Mouse (Mus musculus) cortical plate, adult 2 months (tissue): ENCODE results near the gene Specc1. TPM values are rescaled to one million over a fixed set of nuclear protein-coding genes. Genes with fewer than 3 reads are reported as not detected.

Source experiments
- H3K27ac ChIP-seq: fragments of 200-500 bp; 2 replicates; pipeline ENCODE4 v1.5.1; 2012; ENCODE audit warnings: low read length, control low read depth, inconsistent platforms; ENCODE audit not compliant: insufficient read depth
- H3K4me1 ChIP-seq: fragments of 200-500 bp; 2 replicates; pipeline ENCODE4 v1.6.1; 2011; ENCODE audit warnings: low read length; ENCODE audit not compliant: control insufficient read depth, insufficient read depth
- H3K4me3 ChIP-seq: fragments of 200-500 bp; 2 replicates; pipeline ENCODE4 v1.5.1; 2011; ENCODE audit warnings: mild to moderate bottlenecking, low read length, control low read depth; ENCODE audit not compliant: insufficient read depth
- CTCF ChIP-seq: fragments of 200-500 bp; IDR thresholded peaks from 2 replicates; pipeline ENCODE4 v1.5.1; 2011; ENCODE audit warnings: mild to moderate bottlenecking, control low read depth, low read length; ENCODE audit not compliant: insufficient read depth; ENCODE audit errors: extremely low read depth
- POLR2A ChIP-seq: fragments of 200-500 bp; IDR thresholded peaks from 2 replicates; pipeline ENCODE4 v1.6.1; 2011; ENCODE audit warnings: mild to moderate bottlenecking, low read length, control low read depth; ENCODE audit not compliant: insufficient read depth; ENCODE audit errors: extremely low read depth
- polyA plus RNA-seq: library from polyadenylated mRNA; depleted of rRNA; stranded (reverse); fragments of >200 nt; gene quantifications from 2 replicates; pipeline ENCODE4 v1.2.3, GENCODE M21; 2012

Gene Specc1
- polyA plus RNA-seq, 1 experiment, result 43.2 TPM

DNA sequence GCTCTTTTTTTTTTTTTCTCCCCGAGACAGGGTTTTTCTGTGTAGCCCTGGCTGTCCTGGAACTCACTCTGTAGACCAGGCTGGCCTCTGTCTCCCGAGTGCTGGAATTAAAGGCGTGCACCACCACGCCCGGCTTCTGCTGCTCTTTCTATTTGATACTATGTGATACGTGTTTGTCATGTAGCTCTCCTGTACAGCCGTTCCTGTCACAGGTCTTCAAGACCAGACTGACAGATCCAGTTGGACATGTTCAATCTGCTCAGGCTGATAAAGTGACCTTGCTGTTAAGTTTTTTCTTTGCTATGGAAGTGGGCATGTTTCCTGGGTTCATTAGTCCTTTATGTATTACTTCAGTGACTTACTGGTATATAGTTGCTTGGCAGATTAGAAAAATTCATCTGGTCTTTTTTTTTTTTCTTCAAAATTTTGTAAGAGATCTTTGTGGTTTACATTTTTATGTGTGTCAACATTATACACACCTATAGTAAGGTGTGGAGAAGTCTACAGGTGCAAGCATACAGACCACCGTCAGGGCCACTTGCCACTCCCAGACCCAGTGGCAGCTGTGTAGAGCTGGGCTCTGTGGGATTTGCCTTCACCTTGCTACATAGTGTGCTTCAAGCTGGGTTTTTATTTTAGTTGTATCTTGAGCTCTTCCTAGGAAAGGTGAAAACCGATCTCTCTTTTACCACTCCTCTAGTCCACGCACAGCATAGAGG lies 221.0 kb downstream of the Specc1 start:
- Histone ChIP-seq H3K4me3 (no peak overlapping the region), H3K27ac (no peak overlapping the region), H3K4me1 (no peaks in the 10 kb centered on the region)
- TF ChIP-seq CTCF (no peak), POLR2A (no peak)

DNA sequence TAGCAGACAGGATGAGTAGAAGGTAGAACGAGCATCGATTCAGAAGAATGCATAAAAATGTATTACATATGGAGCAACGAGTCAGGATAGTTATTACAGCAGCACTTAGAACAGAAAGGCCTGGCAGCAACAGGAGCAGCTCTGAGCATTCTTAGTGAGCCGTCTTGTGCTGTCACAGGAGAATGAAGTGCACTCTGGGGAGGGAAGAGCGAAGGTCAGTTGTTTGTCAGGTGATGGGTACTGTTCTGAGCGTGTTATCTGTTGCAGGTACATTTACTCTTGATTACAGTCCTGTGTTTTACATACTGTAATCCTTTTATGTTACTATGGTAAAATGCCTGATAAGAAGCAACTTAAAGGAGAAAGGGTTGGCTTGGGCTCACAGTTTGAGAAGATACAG lies 224.2 kb downstream of the Specc1 start:
- H3K4me3 ChIP-seq, result no peak overlapping the region
- no peak overlapping the region for H3K27ac ChIP-seq
- TF ChIP-seq CTCF (no peak), POLR2A (no peak)
- no peaks in the 10 kb centered on the region for H3K4me1 ChIP-seq

DNA sequence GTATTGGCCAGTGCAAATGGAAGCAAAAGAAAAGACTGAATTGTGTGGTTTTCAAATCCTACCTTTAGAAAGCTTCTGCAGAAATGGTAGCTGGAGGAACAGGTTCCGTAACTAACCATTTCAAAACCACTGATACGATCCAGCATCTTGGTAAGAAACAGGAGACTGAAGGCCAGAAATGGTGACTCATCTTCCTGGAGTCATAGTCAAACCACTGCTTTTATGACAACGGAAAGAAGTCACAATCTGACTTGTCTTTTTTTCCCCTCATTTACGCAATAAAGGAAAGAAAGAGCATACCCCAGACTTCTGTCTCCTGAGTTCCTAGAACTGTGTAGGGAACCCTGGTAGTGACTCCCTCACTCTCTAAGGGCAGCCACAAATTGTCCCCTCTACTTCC lies 228.3 kb downstream of the Specc1 start:
- no peak overlapping the region for H3K4me3 ChIP-seq
- H3K4me1 ChIP-seq, result no peaks in the 10 kb centered on the region
- TF ChIP-seq CTCF, result no peak
- TF ChIP-seq POLR2A, result no peak
- H3K27ac ChIP-seq, result no peak overlapping the region

DNA sequence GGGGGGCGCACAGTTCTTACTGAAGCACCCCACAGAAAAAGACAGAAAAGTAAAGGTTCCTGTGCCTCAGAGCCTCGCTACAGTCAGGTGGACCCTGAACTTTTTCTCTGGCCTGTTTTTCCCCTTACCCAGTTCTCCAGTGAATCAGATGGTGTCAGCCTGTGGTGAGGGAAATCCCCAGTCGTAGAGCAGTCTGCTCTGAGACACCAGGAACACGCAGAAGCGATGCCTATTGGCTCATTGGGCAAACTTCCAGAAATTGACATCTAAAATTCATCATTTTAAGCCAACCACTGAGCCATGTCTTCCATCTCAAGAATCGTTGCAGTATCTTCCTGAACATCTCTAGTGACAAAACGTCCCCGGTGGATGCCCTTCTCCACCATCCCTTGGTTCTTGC lies 230.5 kb downstream of the Specc1 start:
- Histone ChIP-seq H3K27ac (no peak overlapping the region), H3K4me3 (no peak overlapping the region), H3K4me1 (no peaks in the 10 kb centered on the region)
- TF ChIP-seq CTCF, result no peak
- no peak for TF ChIP-seq POLR2A

DNA sequence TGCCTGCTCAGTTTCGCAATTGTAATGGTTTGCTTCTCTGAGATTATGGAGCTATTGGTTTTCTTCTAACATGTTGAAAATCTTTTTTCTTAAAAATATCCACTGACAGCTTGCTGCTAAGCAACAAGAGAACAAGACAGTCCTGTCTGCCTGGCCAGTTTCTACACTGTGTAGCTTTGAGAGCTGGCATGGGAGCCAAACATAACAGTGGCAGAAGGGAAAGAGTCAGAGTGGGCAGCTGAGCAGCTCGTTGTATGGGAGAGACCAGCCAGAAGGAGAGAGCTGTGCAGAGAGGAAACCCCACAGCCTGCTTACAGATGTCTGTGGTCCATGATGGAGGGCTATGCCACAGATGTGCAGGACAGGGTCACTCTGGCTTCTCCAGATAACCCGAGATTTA lies 235.5 kb downstream of the Specc1 start:
- TF ChIP-seq POLR2A (no peak), CTCF (no peak)
- Histone ChIP-seq H3K4me1 (no peaks in the 10 kb centered on the region), H3K27ac (no peak overlapping the region), H3K4me3 (no peak overlapping the region)

DNA sequence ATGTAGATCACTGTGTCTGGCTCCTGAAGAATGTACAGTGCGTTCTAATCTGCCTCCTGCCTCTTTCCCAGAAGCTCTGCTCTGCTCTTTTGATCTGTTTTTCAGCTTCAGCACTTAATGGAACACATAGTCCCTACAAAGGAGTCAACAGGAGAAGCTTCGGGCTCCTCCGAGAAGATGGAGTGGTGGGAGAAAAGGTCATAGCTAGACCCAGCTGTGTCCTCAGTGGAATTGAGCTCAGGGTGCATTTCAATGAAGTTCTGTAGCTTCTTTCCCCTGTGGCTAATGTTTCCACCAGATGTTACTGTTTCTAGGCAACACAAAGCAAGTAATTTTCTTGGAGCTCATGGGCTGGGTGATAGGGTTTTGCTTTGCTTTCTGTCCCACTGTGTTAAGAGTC lies 236.6 kb downstream of the Specc1 start:
- no peak for TF ChIP-seq CTCF
- TF ChIP-seq POLR2A, result no peak
- no peaks in the 10 kb centered on the region for H3K4me1 ChIP-seq

DNA sequence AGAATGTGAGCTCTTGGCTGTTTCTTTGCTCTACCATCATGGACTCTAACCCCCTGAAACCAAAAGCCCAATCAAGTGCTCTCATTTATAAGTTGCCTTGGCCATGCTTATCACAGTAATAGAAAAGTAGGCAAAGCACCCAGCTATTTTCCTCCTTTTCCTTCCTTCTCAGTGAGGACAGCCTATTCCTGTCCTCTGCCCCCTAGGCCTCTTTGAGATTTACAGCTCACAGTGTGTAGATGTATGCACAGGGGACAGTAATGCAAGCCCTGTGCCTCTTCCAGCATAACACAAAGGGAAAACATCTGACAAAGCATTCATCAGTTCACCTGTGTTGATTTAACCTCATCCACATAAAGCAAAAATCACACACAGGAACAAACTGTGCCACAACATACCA lies 237.7 kb downstream of the Specc1 start:
- Histone ChIP-seq H3K27ac (no peak overlapping the region), H3K4me1 (no peaks in the 10 kb centered on the region), H3K4me3 (no peak overlapping the region)
- no peak for TF ChIP-seq CTCF
- TF ChIP-seq POLR2A, result no peak

More for the DNA sequence above, 236.6 kb downstream of the Specc1 start:
- no peak overlapping the region for H3K27ac ChIP-seq
- no peak overlapping the region for H3K4me3 ChIP-seq

DNA sequence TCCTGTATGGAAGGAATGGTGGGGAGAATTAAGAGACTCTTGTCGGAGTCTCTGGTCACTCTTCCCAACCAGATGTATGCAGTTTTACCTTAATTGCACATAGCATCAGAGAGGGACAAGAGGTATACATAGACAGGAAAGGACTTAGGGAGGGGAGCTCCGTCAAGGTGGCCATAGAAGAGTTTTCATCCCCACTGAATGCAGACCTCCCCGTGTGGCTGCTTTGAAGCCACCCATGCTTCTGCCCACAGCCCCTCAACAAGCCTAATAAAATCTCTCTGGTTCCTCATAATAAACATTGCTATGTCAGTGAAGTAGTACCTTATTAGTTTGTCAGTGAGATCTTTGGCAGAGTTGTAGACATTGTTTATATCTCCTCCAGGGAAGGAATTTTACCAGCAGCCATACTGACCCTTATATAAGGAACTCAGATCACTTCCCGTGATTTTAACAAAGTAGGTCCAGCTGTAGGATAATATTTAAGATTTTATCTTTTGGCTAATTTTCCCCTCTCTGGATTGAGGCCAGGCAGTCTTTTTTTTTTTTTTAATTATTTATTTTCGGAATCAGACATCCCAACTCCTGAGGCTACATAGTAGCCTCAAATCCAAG lies 244.4 kb downstream of the Specc1 start:
- Histone ChIP-seq H3K27ac (no peak overlapping the region), H3K4me3 (no peak overlapping the region), H3K4me1 (no peaks in the 10 kb centered on the region)
- TF ChIP-seq POLR2A (no peak), CTCF (no peak)

DNA sequence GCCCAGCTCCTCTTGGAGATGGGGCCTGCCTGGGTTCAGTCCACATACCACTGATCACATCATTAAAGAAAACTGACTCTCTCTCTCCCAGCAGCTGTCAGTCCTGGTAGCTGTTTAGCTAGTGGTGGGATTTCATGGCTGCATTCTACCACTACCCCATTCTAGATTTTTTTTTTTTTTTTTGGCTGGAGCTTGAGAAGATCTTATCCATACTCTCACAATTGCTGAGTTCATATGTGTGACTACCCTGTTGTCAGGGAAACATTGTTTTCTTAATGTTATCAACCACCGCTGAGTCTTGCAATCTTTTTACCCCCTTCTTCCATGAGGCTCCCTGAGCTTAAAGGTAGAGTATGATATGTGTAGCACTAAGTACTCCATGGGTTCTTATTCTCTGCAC lies 246.1 kb downstream of the Specc1 start:
- Histone ChIP-seq H3K4me3 (no peak overlapping the region), H3K4me1 (no peaks in the 10 kb centered on the region), H3K27ac (no peak overlapping the region)
- no peak for TF ChIP-seq CTCF

DNA sequence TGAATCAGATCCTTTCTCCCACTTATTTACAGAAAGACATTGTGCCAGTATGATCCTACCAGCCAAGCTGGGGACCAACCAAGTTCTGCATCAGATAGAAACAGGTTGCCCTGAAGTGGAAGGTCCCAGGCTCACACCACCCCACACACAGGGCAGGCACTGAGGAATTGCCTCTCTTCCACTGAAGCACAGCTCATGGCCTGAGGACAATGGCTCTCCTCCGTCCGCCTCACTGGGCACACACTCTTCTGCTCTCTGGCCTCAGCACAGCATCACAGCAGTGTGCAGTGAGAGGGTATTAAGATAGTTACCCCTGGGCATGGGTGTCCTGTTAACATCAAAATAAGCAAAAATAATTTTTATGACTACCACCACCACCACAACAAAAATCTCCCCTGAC lies 252.5 kb downstream of the Specc1 start:
- TF ChIP-seq POLR2A (no peak), CTCF (no peak)
- Histone ChIP-seq H3K4me1 (no peaks in the 10 kb centered on the region), H3K27ac (no peak overlapping the region), H3K4me3 (no peak overlapping the region)

DNA sequence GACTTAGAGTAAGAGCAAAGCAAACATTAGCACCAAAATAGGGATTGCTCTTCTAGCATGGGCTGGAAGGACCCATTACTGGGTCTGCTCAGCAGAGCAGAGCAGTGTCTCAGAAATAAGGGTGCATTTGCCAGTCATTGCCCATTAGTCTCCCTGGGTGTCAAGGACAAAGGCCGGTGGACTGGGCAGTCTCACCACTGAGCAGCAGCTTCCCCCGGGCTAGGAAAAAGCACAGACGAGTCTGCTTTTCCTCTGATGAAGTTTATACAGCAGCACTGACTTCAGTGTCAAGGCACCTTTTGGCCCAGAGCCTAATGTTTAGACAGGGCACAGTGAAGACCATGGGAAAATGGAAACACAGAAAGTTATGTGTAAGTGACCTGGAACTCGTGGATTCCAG lies 253.3 kb downstream of the Specc1 start:
- no peak for TF ChIP-seq CTCF
- TF ChIP-seq POLR2A, result no peak
- Histone ChIP-seq H3K27ac (no peak overlapping the region), H3K4me1 (no peaks in the 10 kb centered on the region), H3K4me3 (no peak overlapping the region)
